In the genomic region with DNA sequence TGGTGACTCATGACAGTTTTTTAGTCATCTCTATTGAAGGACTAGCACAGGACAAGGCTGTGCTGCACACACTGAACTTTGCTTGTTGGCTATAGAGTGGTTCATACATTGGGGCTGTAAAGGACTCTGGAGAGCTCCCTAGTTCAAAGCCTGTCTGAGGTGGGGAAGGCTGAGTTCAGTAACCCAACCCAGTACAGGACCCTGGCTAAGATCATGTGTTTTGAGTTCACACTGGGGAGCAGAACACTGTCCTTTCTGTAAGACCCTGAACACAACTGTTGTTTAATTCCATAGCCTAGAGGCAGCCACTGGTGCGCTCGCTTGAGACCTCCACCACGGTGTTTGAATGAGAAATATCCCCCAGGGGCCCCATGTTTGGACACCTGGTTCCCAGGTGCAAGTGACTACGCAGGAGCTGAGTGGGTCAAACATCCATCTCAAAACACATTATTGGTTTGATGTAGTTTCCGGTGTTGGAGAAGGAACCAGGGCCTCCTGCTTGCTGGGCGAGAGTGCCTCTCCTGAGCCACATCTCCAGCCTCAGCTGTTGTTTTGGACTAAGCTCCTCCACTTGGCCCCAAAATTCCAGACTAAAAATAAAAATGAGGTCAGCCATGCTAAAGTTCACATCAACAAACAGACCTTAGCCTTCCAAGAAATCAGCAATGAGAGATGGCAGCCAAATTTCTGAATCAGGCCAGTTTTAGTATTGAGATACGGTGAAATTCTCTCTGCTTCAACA, we compare ENCODE assay signal across 9 mouse cellular contexts. TPM values are rescaled to one million over a fixed set of nuclear protein-coding genes. Genes with fewer than 3 reads are reported as not detected.
DNase-seq lines count a peak whose midpoint lies in the region; ATAC-seq and TF ChIP-seq lines count a peak whose summit lies in the region.
"Had no signal": no experiment of that assay in that cellular context is flagged by ENCODE, and none has a peak within 500 bp of the region (broad histone marks: within the 10 kb centered on the region; RNA-seq: fewer than 3 reads in every experiment).

No protein-coding gene starts in this region.

- ATAC-seq in kidney, embryonic 16.5 days (ENCODE audit: low FRiP score, low TSS enrichment): no peak
- no peak for ATAC-seq in midbrain, embryonic 11.5 days (ENCODE audit: low FRiP score)

- TF ChIP-seq CTCF in liver, adult 2 months (IDR thresholded peaks at IDR 0.05; ENCODE audit: low read depth, low read length): no peak
- no peak for TF ChIP-seq CTCF in olfactory bulb, adult 2 months (IDR thresholded peaks at IDR 0.05; ENCODE audit: insufficient read depth, low read depth, low read length)

- H3K9ac ChIP-seq in liver, adult 2 months (ENCODE audit: low read depth, low read length): peak overlapping the region; percentile 41; the same call in 1 of the 2 replicates
- H3K9ac ChIP-seq in kidney, embryonic 16.5 days (replicated peaks; ENCODE audit: low read length): no peak overlapping the region
- H3K9ac ChIP-seq in midbrain, embryonic 11.5 days (ENCODE audit: low read length): no peak overlapping the region
- H3K9ac ChIP-seq: forebrain, embryonic 12.5 days had no signal

- peak overlapping the region; percentile 10; the same call in 1 of the 2 replicates for H3K4me3 ChIP-seq in liver, adult 2 months (ENCODE audit: insufficient read depth, low read depth, low read length)
- H3K4me3 ChIP-seq in kidney, embryonic 16.5 days (ENCODE audit: low read length): no peak overlapping the region
- no peak overlapping the region for H3K4me3 ChIP-seq in olfactory bulb, adult 2 months (ENCODE audit: insufficient read depth, low read depth, low read length)
- H3K4me3 ChIP-seq in midbrain, embryonic 11.5 days (ENCODE audit: low read depth, low read length): no peak overlapping the region
- H3K4me3 ChIP-seq: forebrain, embryonic 12.5 days had no signal

- no peaks in the 10 kb centered on the region for H3K79me2 ChIP-seq in liver, adult 2 months (ENCODE audit: control insufficient read depth, insufficient read depth, low read length)

- intact Hi-C loops in left cerebral cortex, postnatal 14 days (cut with DNase I): no loop called here
- intact Hi-C loops in left cerebral cortex, postnatal 36 days (cut with DNase I): no loop called here

- peak overlapping the region; percentile 83 for H3K27ac ChIP-seq in liver, adult 2 months (replicated peaks; ENCODE audit: insufficient read depth, low read depth, low read length)
- H3K27ac ChIP-seq in kidney, embryonic 16.5 days (ENCODE audit: low read length): no peak overlapping the region; the same call in 1 of the 2 replicates
- peak overlapping the region; percentile 55; the same call in 1 of the 2 replicates for H3K27ac ChIP-seq in olfactory bulb, adult 2 months (ENCODE audit: insufficient read depth, low read depth, low read length)
- no peak overlapping the region for H3K27ac ChIP-seq in midbrain, embryonic 11.5 days (ENCODE audit: low read depth, low read length)
- H3K27ac ChIP-seq: forebrain, embryonic 12.5 days had no signal

- peak; percentile 32; the same call in 1 of the 2 replicates for TF ChIP-seq POLR2A in liver, adult 2 months (IDR thresholded peaks at IDR 0.05; ENCODE audit: extremely low read depth, insufficient read depth, low read length)
- no peak for TF ChIP-seq POLR2A in olfactory bulb, adult 2 months (IDR thresholded peaks at IDR 0.05; ENCODE audit: insufficient read depth, low read depth, low read length)

- no peaks in the 10 kb centered on the region for H3K27me3 ChIP-seq in liver, adult 2 months (ENCODE audit: control insufficient read depth, insufficient read depth, low read length)
- no peaks in the 10 kb centered on the region for H3K27me3 ChIP-seq in kidney, embryonic 16.5 days (ENCODE audit: insufficient read depth, low read length)
- H3K27me3 ChIP-seq in midbrain, embryonic 11.5 days (ENCODE audit: control insufficient read depth, insufficient read depth, low read length): no peaks in the 10 kb centered on the region
- H3K27me3 ChIP-seq: forebrain, embryonic 12.5 days had no signal

- 42% methylated on average over 7 of the region's 7 CpGs for WGBS in liver, adult 2 months
- 52% methylated on average over 7 of the region's 7 CpGs for WGBS in kidney, embryonic 16.5 days
- 68% methylated on average over 7 of the region's 7 CpGs for WGBS in olfactory bulb, adult 2 months
- 84% methylated on average over 7 of the region's 7 CpGs for WGBS in midbrain, embryonic 11.5 days

- no peaks in the 10 kb centered on the region for H3K9me3 ChIP-seq in kidney, embryonic 16.5 days (ENCODE audit: low read length)
- H3K9me3 ChIP-seq in midbrain, embryonic 11.5 days (ENCODE audit: control insufficient read depth, low read length): no peaks in the 10 kb centered on the region
- H3K9me3 ChIP-seq: forebrain, embryonic 12.5 days had no signal

- peak; percentile 97 for DNase-seq in liver, adult 2 months (ENCODE audit: extremely low read depth, low read depth, low spot score)
- DNase-seq in liver: no peak
- DNase-seq in gastrocnemius, postnatal 10 days: peak; percentile 45
- no peak for DNase-seq in left cerebral cortex, postnatal 14 days (ENCODE audit: low spot score in 2 of 2)
- no peak for DNase-seq in midbrain, embryonic 11.5 days (ENCODE audit: low spot score, missing footprints)
- no peak for DNase-seq in left cerebral cortex, postnatal 36 days (ENCODE audit: low spot score in 2 of 2)

- H3K36me3 ChIP-seq in liver, adult 2 months (ENCODE audit: control insufficient read depth, insufficient read depth, low read length): no peaks in the 10 kb centered on the region
- H3K36me3 ChIP-seq in kidney, embryonic 16.5 days (ENCODE audit: insufficient read depth, low read length): no peaks in the 10 kb centered on the region
- H3K36me3 ChIP-seq in midbrain, embryonic 11.5 days (ENCODE audit: control insufficient read depth, insufficient read depth, low read length): no peaks in the 10 kb centered on the region
- H3K36me3 ChIP-seq: forebrain, embryonic 12.5 days had no signal

- H3K4me2 ChIP-seq in kidney, embryonic 16.5 days (replicated peaks; ENCODE audit: low read depth, low read length): peak overlapping the region; percentile 14; the same call in 1 of the 2 replicates
- no peak overlapping the region for H3K4me2 ChIP-seq in midbrain, embryonic 11.5 days
- H3K4me2 ChIP-seq: forebrain, embryonic 12.5 days had no signal

- H3K4me1 ChIP-seq in liver, adult 2 months (ENCODE audit: control insufficient read depth, insufficient read depth, low read length): peaks cover 14% of the 10 kb centered on the region
- H3K4me1 ChIP-seq in kidney, embryonic 16.5 days (ENCODE audit: insufficient read depth, low read length): peaks cover 9% of the 10 kb centered on the region
- peaks cover 7% of the 10 kb centered on the region; the same call in 1 of the 2 replicates for H3K4me1 ChIP-seq in olfactory bulb, adult 2 months (ENCODE audit: control insufficient read depth, insufficient read depth, low read length)
- no peaks in the 10 kb centered on the region for H3K4me1 ChIP-seq in midbrain, embryonic 11.5 days (ENCODE audit: control insufficient read depth, insufficient read depth, low read length)
- H3K4me1 ChIP-seq: forebrain, embryonic 12.5 days had no signal

RNA-seq across cellular contexts. Expression of a gene that starts 10.0 kb away (rescaled TPM):
- total RNA-seq in liver, adult 2 months (2014; rRNA removed): 33.1 and 33.9 TPM in 2 replicates
- polyA plus RNA-seq in liver, adult 2 months (2012; rRNA removed): 18.8 and 19.4 TPM in 2 replicates
- 10 to 100 TPM; 21.0 to 25.2 TPM for total RNA-seq in gastrocnemius, postnatal 10 days (2021)
- polyA plus RNA-seq in kidney, embryonic 16.5 days (2015; fragmentation: Nextera tagmentation; extraction: Ambion mirVana): 59.3 and 63.2 TPM in 2 replicates
- not detected in 2 replicates for polyA plus RNA-seq in olfactory bulb, adult 2 months (2012; ENCODE audit: insufficient read depth, insufficient read length, low replicate concordance, missing spikeins)
- total RNA-seq in left cerebral cortex, postnatal 14 days (2021): 10 to 100 TPM; 28.4 to 31.0 TPM
- polyA plus RNA-seq in midbrain, embryonic 11.5 days (2014; fragmentation: Nextera tagmentation; extraction: Ambion mirVana): 60.0 and 60.4 TPM in 2 replicates
- total RNA-seq in left cerebral cortex, postnatal 36 days (2021): 10 to 100 TPM; 32.0 to 35.0 TPM

RNA-seq across cellular contexts. Expression of a gene that starts 33.2 kb away (rescaled TPM):
- total RNA-seq in liver, adult 2 months (2014; rRNA removed): 12.2 and 12.6 TPM in 2 replicates
- 10.9 and 13.6 TPM in 2 replicates for polyA plus RNA-seq in liver, adult 2 months (2012; rRNA removed)
- 10 to 100 TPM; 83.9 to 93.5 TPM for total RNA-seq in gastrocnemius, postnatal 10 days (2021)
- polyA plus RNA-seq in kidney, embryonic 16.5 days (2015; fragmentation: Nextera tagmentation; extraction: Ambion mirVana): 8.3 and 10.3 TPM in 2 replicates
- not detected in 2 replicates for polyA plus RNA-seq in olfactory bulb, adult 2 months (2012; ENCODE audit: insufficient read depth, insufficient read length, low replicate concordance, missing spikeins)
- 10 to 100 TPM; 87.3 to 91.2 TPM for total RNA-seq in left cerebral cortex, postnatal 14 days (2021)
- polyA plus RNA-seq in midbrain, embryonic 11.5 days (2014; fragmentation: Nextera tagmentation; extraction: Ambion mirVana): 11.3 and 13.0 TPM in 2 replicates
- total RNA-seq in left cerebral cortex, postnatal 36 days (2021): 10 to 100 TPM; 92.3 to 97.4 TPM

Comparison
In these comparisons a context has a peak if more than half of its experiments do, and no peak if none do; other contexts are left out.
1. DNase-seq: peak in liver, adult 2 months (single experiment) and gastrocnemius, postnatal 10 days (single experiment); none in liver (single experiment), left cerebral cortex, postnatal 14 days (0 of 2), midbrain, embryonic 11.5 days (single experiment) and left cerebral cortex, postnatal 36 days (0 of 2).
2. H3K27ac ChIP-seq: peak in liver, adult 2 months (single experiment) and olfactory bulb, adult 2 months (single experiment); none in kidney, embryonic 16.5 days (single experiment) and midbrain, embryonic 11.5 days (single experiment).